In genomic region chr8:93140696-93141095, GRCm38 (mm10) we compare ENCODE assay signal across 8 mouse cellular contexts. TPM values are rescaled to one million over a fixed set of nuclear protein-coding genes. Genes with fewer than 3 reads are reported as not detected.
A peak's percentile ranks its signal among the peaks of the same experiment; 100 is the strongest.
DNase-seq lines count a peak whose midpoint lies in the region; ATAC-seq and TF ChIP-seq lines count a peak whose summit lies in the region.

No protein-coding gene starts in this region.

- H3K9ac ChIP-seq in kidney, embryonic 14.5 days (ENCODE audit: low read depth, low read length): no peak overlapping the region

- H3K27me3 ChIP-seq in kidney, embryonic 14.5 days (ENCODE audit: control insufficient read depth, insufficient read depth, low read length): no peaks in the 10 kb centered on the region

- TF ChIP-seq CTCF in gastrocnemius, adult 2 months (IDR thresholded peaks at IDR 0.05): peak; percentile 62

- H3K9me3 ChIP-seq in kidney, embryonic 14.5 days (ENCODE audit: control insufficient read depth, low read length): no peaks in the 10 kb centered on the region

- H3K4me1 ChIP-seq in kidney, embryonic 14.5 days (ENCODE audit: control insufficient read depth, insufficient read depth, low read length): no peaks in the 10 kb centered on the region

- ATAC-seq in kidney, embryonic 14.5 days (ENCODE audit: low FRiP score, low TSS enrichment): no peak
- peak; percentile 71; the same call in 1 of the 2 replicates for ATAC-seq in megakaryocyte-erythroid progenitor cell, adult 5-6 weeks (replicated peaks; ENCODE audit: low FRiP score, low TSS enrichment, poor library complexity, severe bottlenecking)

- no peak overlapping the region for H3K27ac ChIP-seq in kidney, embryonic 14.5 days (ENCODE audit: low read depth, low read length)
- no peak overlapping the region for H3K27ac ChIP-seq in gastrocnemius, adult 2 months

- H3K4me2 ChIP-seq in kidney, embryonic 14.5 days (replicated peaks; ENCODE audit: low read depth, low read length): no peak overlapping the region

- intact Hi-C loops in gastrocnemius, adult 2 months (cut with DNase I): no loop called here

- no peaks in the 10 kb centered on the region for H3K36me3 ChIP-seq in kidney, embryonic 14.5 days (ENCODE audit: control insufficient read depth, insufficient read depth, low read length)

- H3K4me3 ChIP-seq in kidney, embryonic 14.5 days (ENCODE audit: low read length): no peak overlapping the region
- no peak overlapping the region for H3K4me3 ChIP-seq in gastrocnemius, adult 2 months

- WGBS in kidney, embryonic 14.5 days: 59% methylated on average over 1 of the region's 1 CpGs

- peak; percentile 52 for DNase-seq in kidney, adult 18-20 months
- DNase-seq in MN1 (ENCODE audit: low spot score): peak; percentile 41
- DNase-seq in c-Kit-positive CD71-positive TER-119-negative erythroid progenitor cells, embryonic 14.5 days (ENCODE audit: low read depth): peak; percentile 5
- peak; percentile 20 for DNase-seq in gastrocnemius, adult 2 months
- DNase-seq in layer of hippocampus, adult 8-10 months (ENCODE audit: low spot score in 2 of 2): peak; percentile 5 to 51
- DNase-seq in spleen, postnatal 4 days (ENCODE audit: low spot score in 2 of 2): no peak

RNA-seq across cellular contexts. Expression of gene Ces1c, which starts 9.6 kb away (rescaled TPM):
- not detected in 2 replicates for polyA plus RNA-seq in kidney, embryonic 14.5 days (2014; fragmentation: Nextera tagmentation; extraction: Ambion mirVana)
- total RNA-seq in gastrocnemius, adult 2 months (2021): not detected
- total RNA-seq in layer of hippocampus, adult 8-10 months (2022): not detected
- not detected in 2 replicates for total RNA-seq in megakaryocyte-erythroid progenitor cell, adult 5-6 weeks (2014; fragmentation: Nextera tagmentation)
- not detected in 2 replicates for total RNA-seq in megakaryocyte-erythroid progenitor cell, adult 5-6 weeks (2017)

RNA-seq across cellular contexts. Expression of gene Ces1d, which starts 56.9 kb away (rescaled TPM):
- polyA plus RNA-seq in kidney, embryonic 14.5 days (2014; fragmentation: Nextera tagmentation; extraction: Ambion mirVana): 0.14 TPM in 1 of 2 replicates, not detected in the other
- 100 to 1,000 TPM in 1 of 2 experiments, 10 to 100 TPM in 1; 50.8 to 119 TPM for total RNA-seq in gastrocnemius, adult 2 months (2021)
- total RNA-seq in layer of hippocampus, adult 8-10 months (2022): 1 to 10 TPM in 2 of 4 experiments, under 1 TPM in 2; 0.33 to 2.1 (median 1.1) TPM
- not detected in 2 replicates for total RNA-seq in megakaryocyte-erythroid progenitor cell, adult 5-6 weeks (2014; fragmentation: Nextera tagmentation)
- total RNA-seq in megakaryocyte-erythroid progenitor cell, adult 5-6 weeks (2017): not detected in 2 replicates

Comparison
In these comparisons a context has a peak if more than half of its experiments do, and no peak if none do; other contexts are left out.
1. DNase-seq: peak in kidney, adult 18-20 months (single experiment), MN1 (single experiment), c-Kit-positive CD71-positive TER-119-negative erythroid progenitor cells, embryonic 14.5 days (single experiment), gastrocnemius, adult 2 months (single experiment) and layer of hippocampus, adult 8-10 months (2 of 2); none in spleen, postnatal 4 days (0 of 2).
2. RNA of gene Ces1d, which starts 56.9 kb away (total RNA-seq): 50.8 to 119 TPM in gastrocnemius, adult 2 months; 0.33 to 2.1 TPM in layer of hippocampus, adult 8-10 months and not detected in megakaryocyte-erythroid progenitor cell, adult 5-6 weeks; every median in the first group is over 10 times any median in the second.